Mouse (Mus musculus): Measurements from ENCODE around the gene Crybg1.

Gene Crybg1

GRCm38 (mm10) chr10:44148337-44149317 lies at the start of gene Crybg1:
Gene Crybg1, minus strand, starts transcription at chr10:44148853.
- 9% methylated on average over 53 of the region's 53 CpGs for WGBS

GRCm38 (mm10) chr10:44177365-44177764 lies 28.7 kb upstream of the Crybg1 start:
- WGBS, result 13% methylated on average over 1 of the region's 1 CpGs

- 73% methylated on average over 5 of the region's 5 CpGs for WGBS
These were observed 27.5 kb upstream of the Crybg1 start for GRCm38 (mm10) chr10:44176120-44176519.

DNA sequence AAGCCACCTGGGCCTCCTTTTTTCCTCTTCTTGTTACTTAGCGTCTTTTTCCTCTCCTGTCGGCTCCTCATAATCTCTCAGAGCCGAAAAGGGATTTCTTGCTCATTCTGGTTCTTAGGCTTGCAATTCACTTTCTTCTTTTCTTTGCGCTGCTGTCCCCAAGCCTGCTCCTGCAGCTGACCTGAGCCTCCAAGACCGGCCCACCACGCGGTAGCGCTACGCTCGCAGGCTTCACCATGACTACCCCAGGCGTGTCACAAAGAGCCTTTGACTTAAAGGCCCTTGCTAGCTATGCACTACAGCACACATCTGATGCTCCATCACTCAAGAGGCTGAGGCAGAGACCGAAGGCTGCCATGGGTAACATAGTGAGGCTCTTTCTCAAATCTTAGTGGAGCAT lies 21.5 kb upstream of the Crybg1 start:
- WGBS, result 81% methylated on average over 12 of the region's 12 CpGs

DNA sequence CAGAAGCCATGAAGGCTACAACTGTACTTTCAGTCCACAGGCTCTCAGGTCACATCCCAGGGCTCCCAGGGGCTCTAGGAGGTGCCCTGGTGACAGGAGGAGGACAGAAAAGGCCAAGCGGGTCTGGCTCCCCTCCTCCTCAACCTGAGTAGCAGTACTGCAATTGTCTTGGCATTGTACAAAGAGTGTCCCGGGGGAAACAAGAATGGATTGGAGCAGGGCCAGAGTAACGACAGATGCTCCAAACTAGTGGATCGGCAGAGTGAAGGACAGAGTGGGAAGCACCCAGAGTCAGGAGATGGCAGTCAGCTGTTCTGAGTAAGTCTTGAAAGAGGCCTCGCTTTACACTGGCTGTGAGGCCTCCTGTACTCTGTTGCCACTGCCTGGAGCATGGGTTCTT lies 18.4 kb upstream of the Crybg1 start:
- 52% methylated on average over 5 of the region's 5 CpGs for WGBS

DNA sequence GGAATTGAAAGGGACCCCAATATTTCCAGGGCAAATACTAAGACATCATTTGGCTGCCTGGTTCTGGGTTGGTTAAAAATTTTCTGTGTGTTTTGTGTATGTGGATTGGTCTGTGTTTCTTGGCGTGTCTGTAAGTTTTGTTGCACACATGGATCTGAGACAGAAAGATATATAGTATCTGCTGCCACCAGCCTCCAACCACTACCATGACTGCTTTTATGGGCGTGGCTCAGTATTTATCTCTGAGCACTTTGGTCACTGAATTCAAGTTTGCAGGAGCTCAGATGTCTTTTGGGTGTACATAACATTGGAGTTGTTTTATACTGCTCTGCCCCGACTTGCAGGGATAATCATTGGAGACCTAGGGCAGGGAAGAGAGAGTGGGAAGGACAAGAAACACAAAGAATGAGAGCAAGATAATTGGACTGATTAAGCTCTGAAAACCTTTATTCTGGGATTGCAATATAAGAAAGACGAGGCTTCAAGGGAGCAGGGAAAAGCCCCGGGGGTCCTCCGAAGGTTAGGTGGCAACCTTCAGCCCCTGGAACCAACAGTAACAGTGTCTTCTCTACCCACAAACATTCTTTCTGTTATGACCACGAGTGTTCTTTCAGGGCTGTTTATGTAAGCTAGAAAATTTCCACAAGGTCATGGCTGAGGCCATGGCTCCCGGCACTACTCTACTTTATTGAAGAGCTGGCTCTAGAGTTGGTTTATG lies 15.8 kb upstream of the Crybg1 start:
- 82% methylated on average over 8 of the region's 8 CpGs for WGBS

DNA sequence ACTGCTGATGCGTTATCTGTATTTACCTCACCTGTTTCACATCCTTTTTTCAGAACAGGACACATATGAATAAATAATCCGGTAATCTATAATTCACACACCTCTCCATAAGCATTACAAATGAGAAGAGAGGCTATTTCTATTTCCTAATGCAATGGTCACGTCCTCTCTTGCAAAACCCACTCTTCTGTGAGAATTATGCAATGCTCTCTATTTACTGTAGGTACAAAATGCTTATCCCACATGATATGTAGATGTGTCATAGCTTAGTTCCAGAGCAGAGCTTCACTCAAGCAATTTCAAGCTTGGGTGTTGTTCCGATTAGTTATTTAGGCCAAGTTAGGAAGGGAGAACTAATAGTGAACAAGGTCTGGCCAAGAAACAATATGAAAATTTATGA lies 14.4 kb upstream of the Crybg1 start:
- WGBS, result 72% methylated on average over 4 of the region's 4 CpGs

GRCm38 (mm10) chr10:44160150-44160549 lies 11.5 kb upstream of the Crybg1 start:
- WGBS, result 26% methylated on average over 4 of the region's 4 CpGs

DNA sequence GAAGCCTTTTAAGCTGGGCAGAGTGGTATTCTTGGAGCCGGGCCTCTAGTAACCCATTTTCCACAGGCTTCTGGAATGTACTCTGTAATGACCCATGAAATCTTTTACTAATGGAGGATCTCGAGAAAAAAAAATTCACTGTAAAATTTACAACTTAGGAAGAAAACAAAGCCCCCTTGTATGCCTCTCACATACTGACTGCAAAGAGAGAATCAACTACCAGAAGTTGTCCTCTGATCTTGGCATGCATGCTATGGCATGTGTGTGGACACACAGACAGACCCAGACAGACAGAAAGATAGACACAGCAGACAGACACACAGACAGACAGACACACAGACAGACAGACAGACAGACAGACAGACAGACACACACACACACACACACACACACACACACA lies 8.8 kb upstream of the Crybg1 start:
- 54% methylated on average over 2 of the region's 2 CpGs for WGBS

- 92% methylated on average over 2 of the region's 2 CpGs for WGBS
These were observed 1.8 kb upstream of the Crybg1 start for GRCm38 (mm10) chr10:44150501-44150900.

DNA sequence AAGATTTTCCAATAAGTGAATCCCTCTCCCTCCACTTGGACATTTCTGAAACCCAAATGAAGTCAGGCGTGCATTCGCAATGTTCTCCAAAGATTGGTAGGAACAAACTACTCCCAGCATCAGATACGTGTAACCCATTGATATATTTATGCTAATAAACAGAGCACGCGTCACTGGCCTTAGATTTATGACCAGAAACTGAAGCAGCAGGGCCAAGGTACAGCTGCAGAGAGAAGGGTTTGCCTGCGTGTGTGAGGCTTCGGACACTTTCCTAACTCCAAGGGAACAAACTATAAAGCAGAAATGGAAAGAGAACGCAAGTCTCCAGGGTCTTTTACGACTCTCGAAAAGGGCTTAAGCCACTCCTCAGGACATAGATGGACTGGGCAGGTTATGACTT lies 5.3 kb downstream of the Crybg1 start:
- 94% methylated on average over 10 of the region's 10 CpGs for WGBS

DNA sequence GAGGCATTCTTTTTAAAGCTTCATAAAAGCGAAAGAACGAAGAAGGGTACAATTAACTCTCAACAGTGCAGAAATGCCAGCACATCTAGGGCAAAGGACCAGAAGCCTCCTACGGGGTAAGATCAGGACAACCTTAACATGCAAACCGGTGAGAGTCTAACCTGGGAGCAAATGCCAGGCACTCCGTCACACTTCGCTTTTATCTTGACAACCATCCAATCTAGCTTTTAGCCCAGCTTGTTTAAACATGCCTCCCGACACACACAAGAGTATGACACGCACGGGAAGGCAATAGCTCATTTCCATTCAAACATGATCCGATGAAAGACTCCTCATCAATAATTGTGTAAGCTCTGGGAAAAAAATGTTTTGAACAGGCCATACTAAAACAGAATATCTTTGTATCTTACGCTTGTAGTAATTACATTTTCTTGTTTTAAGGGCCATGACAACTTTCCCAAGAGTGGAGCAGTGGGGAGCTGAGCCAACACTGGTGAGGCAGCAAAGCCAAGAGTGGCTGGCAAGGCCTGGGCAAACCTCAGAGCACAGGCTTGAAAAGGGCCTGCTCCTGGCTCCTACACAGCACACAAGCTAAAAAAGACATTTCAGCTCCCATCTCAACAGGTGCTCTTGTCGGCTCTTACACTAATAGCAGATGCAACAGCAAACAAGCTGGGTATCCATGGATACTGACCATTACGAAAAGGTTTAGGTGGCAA lies 10.4 kb downstream of the Crybg1 start:
- WGBS, result 65% methylated on average over 13 of the region's 13 CpGs

DNA sequence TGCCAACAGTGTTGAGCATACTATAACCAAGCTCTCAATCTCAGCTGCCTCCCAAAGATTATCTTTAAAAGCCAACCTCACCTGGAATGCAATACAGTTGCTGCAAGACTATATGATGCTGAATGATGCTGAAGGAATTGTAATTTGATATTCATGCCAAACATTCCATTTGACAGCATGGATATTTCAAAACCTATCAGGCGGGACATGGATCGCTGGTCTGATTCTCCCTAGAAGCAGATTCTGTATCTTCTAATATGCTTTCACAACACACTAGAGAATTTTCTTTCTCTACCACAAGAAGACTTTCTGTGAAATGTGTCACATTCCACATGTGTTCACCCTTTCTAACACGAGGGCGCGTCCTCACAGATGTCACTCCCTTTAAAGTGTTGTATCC lies 22.6 kb downstream of the Crybg1 start:
- WGBS, result 91% methylated on average over 5 of the region's 5 CpGs

GRCm38 (mm10) chr10:44124400-44124933 lies 24.2 kb downstream of the Crybg1 start:
- 53% methylated on average over 6 of the region's 6 CpGs for WGBS

DNA sequence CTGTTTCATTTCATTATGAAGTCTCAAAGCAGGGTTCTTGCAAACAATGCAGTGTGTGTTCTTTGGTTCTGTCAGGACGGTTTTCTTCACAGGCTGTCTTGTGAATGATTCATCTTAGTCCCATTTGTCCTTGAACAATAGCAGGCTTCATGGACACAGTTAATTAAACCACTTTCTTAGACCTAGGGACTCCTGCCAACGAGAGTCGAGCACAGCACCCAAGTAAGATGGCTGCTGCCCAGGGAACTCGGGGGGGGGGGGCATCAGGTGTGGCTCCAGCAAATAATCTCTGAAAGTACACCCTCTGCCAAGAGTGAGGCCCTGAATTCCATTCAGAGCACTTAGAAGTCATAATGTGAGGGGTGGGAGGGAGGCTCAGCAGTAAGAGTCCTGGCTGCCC lies 30.0 kb downstream of the Crybg1 start:
- 51% methylated on average over 4 of the region's 4 CpGs for WGBS

DNA sequence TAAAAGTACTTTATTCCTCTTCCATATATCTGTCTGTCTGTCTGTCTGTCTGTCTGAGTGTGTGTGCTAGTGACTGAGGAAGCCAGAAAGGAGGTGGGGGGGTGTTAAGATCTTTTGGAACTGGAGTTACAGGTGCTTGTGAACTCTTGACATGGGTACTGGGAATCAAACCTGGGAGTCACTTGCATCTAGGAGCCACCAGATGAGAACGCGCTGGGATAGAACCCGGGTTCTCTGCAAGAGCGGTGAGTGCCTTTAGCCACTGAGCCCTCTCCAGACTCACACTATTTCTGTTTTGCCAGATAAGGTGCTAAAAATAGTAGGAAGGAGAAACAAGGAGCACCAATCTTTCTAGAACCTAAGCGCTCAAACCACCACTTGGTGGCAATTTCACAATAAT lies 31.9 kb downstream of the Crybg1 start:
- 97% methylated on average over 5 of the region's 5 CpGs for WGBS

DNA sequence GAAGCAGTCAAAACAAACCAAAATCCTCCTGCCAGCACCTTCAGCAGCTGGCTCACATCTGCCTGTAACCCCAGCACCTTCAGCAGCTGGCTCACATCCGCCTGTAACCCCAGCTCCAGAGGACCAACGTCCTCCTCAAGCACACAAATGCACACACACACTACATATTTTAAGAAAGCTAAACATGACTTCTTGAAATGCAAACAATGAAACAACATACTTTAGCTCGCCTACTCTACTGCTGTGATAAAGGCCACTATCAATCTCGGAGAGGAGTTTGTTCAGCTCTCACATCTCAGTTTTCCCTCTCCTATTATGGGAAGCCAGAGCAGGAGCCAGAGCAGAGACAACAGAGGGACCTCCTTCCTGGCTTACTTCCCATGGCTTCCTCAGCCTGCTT lies 34.0 kb downstream of the Crybg1 start:
- WGBS, result 75% methylated on average over 4 of the region's 4 CpGs

GRCm38 (mm10) chr10:44112005-44112675 lies 36.5 kb downstream of the Crybg1 start:
- WGBS, result 82% methylated on average over 12 of the region's 12 CpGs

DNA sequence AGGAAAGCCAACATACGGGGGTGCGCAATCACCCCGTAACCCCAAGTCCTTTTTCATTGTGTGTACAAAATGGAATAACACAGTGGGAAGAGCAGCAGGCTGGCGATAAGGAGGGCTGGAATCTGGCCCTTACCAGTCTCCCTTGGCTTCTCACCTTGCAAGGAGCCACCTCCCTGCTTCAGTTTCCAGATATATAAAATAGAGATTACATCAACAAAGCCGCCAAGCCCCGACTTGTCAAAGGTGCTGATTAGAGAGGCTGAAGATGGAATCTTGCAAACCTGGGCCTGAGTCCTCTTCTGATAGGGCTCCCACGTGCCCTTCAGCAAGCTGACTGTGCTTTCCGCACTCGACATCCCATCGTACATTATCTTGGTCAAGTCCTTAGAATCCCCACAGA lies 37.5 kb downstream of the Crybg1 start:
- WGBS, result 93% methylated on average over 10 of the region's 10 CpGs

DNA sequence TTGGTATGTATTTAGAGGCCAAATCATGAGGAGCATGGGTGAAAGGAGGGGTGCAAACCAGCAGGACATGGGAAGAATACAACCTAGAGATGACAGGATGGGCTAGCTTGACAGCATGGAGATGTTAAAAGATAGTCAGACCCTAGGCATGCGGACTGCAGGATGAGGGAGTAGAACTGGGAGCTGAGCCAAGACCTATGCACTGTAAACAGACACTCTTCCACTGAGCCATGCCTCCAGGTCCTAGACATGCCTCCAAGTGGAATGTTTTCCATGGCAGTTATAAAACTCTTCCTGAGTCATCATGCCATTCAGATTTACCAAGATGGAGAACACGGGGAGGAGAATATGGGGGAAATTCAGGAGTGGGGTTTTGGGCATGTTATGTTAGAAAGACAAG lies 53.9 kb downstream of the Crybg1 start:
- WGBS, result 67% methylated on average over 2 of the region's 2 CpGs

DNA sequence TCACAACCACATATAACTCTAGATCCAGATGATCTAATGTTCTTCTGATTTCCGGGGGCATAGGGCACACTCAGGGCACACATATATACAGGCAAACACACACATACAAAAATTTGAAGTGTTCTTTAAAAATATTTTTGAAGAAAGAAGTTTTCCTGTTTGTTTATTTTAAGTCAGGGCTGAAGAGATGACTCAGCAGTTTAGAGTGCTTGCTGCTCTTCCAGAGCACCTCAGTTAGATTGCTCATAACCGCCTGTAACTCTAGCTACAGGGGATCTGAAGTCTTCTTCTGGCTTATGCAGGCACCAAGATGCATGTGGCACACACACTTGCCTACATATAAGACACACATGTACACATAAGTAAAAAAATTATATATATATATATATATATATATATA lies 56.9 kb downstream of the Crybg1 start:
- 86% methylated on average over 2 of the region's 2 CpGs for WGBS
